Mouse (Mus musculus) urinary bladder, postnatal 36 days (tissue): ENCODE results near the gene Tns1.
"Not testable (repeated sequence)": the region's sequence is repeated elsewhere in the genome, so short reads cannot be mapped to it uniquely, and the experiment has no call there.

ENCODE experiments used
- DNase-seq, 2 experiments: peaks; one replicate each; pipeline ENCODE4 v3.0.0; 2022; ENCODE audit warnings: low spot score in 2 of 2, mixed read lengths in 1 of 2

The Tns1 gene

GRCm38 (mm10) chr1:74124021-74124981 lies at the start of gene Tns1:
Tns1 (minus strand) TSS chr1:74124449.
- peak; percentile 44 to 67 for DNase-seq

- no peak for DNase-seq
Observed at GRCm38 (mm10) chr1:74172722-74173121, 48.5 kb upstream of the Tns1 start.

GRCm38 (mm10) chr1:74169721-74170120 lies 45.5 kb upstream of the Tns1 start:
- DNase-seq = no peak

DNA sequence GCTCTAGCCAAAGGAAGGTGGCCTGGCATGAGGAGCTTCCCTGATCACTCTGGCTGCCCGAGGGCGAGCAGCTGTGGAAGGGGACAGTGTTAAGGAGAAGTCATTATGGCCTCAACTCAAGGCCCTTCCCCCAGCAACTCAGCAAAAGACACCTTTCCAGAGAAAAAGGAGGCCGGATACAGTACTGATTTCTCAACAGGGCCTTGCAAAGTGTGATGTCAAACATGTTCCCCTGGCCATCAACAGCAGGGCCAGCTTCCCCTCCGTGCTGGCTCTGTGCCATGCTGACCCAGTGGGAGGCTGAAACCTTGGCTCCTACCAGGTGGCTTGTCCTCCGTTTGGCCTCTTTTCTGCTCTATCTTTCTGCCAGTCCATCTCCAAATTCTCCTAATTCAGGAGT lies 42.9 kb upstream of the Tns1 start:
- DNase-seq = no peak

- DNase-seq = no peak
Observed at GRCm38 (mm10) chr1:74160036-74160435, 35.8 kb upstream of the Tns1 start.

DNA sequence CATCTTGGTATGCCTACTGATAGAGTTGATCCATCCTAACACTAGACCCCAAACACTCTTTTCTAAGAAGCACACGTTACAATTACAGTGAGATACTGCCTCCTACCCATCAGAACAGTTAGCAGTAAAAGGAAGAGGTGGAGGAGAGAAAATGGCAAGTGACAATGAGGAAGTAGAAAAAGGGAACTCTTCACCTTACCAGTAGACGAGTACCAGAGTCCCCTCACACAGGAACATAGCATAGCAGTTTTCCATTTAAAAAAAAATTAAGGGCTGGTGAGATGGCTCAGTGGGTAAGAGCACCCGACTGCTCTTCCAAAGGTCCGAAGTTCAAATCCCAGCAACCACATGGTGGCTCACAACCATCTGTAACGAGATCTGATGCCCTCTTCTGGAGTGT lies 35.4 kb upstream of the Tns1 start:
- not testable (repeated sequence) for DNase-seq

GRCm38 (mm10) chr1:74156381-74156910 lies 32.2 kb upstream of the Tns1 start:
- no peak for DNase-seq

DNA sequence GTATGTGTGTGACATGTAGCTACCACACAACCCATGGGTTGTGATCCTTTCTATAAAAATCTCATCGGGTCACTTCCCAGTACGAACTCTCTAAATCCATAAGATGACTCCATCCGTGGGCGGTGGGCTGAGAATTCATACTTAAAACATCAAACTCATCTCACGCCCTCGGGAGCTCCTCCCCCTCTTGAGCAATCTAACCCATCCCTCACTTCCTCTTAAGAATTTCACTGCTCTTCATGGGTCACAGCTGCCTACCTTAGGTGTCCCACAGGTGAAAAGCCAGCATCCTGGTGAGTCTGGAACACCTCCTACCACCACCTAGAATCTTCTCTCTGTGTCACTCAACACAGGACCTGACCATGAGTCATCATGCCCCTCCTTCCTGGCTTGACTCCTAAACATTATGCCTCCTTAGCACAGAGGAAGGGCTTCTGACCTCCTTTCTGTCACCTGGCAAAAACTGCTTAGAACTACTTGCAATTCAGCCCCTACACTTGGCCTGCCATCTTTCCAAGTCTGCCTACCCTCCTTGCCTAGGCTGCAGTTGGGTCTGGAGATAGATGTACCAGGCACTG lies 31.3 kb upstream of the Tns1 start:
- no peak for DNase-seq

DNA sequence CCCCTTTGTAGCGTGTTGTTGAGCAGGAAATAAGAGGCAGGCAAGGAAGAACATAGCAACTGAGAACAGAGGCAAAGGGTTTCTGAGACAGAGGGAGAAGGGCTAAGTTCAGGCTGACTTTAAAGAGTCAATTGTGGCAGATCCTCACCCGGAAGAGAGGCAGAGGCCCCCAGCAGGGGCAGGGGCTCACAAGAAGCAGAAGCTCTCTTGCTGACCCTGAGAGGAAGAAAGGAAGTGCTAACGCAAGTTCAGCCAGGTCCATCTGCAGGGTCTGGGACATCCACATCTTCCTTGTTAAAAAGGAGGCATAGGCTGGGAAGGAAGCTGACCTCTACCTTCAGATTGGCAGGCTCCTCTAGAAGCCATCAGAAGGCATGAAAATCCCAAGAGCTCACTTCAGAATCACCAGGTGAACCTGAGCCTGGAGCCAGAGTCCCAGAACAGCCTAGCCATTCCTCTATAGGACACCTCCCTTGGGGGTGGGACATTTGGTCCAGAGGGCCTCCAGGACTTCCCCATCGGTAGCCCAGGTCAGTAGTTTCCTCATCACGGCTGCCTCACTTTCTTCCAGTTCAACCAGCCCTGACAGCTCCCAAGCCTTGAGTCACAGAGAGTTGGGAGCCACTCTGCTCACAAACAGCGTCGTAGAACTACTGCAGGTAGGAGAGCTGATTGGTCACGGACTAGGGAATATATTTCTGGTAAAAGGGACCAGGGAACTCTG lies 29.4 kb upstream of the Tns1 start, which contains the start of gene Cxcr2:
TSS of gene Cxcr2 (plus strand) at position 529 of the 724 bp plus-strand sequence.
- no peak for DNase-seq

- no peak for DNase-seq
Observed at GRCm38 (mm10) chr1:74151091-74151490, 26.8 kb upstream of the Tns1 start.

GRCm38 (mm10) chr1:74150101-74150500 lies 25.9 kb upstream of the Tns1 start:
- DNase-seq = no peak

DNA sequence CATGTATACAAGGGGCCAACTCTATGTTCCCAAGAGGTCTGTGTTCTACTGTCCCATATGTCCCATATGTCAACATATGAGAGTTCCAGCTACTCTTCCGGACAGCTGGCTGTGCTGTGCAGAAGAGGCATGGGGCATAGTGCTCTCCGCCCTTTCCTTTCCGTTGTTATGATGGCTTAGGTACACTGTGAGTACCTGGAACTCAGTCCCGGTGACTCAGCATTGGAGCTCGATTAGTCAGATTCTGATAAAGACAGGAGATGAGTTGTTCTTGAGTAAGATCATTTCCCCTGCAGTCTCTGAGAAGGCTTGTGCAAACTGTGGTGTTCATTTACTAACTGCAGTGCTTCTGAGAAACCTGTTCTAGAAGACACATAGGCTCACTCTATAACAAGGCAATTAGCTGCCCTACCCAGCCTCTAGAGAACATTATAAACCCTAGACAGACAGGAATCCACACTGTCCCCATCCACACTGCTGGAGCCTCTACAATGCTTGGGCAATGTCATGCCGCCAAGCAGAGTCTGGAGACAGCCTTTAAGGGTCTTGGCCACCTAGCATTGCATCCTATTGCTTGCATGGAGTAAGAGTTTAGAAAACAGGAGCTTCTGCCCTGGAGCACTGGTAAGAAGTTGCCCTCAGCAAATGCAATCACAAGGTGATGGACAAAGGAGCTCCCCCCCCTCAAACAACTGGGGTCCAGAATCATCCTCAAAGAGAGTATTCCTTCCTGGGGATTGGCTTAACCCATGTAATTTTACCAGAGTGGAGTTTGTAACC lies 25.0 kb upstream of the Tns1 start:
- DNase-seq = peak in 1 of 2 experiments; percentile 28

GRCm38 (mm10) chr1:74141781-74142180 lies 17.5 kb upstream of the Tns1 start:
- DNase-seq = no peak

- no peak for DNase-seq
Observed at GRCm38 (mm10) chr1:74139415-74139814, 15.2 kb upstream of the Tns1 start.

- no peak for DNase-seq
Observed at GRCm38 (mm10) chr1:74135326-74135950, 11.2 kb upstream of the Tns1 start.

GRCm38 (mm10) chr1:74133954-74134353 lies 9.7 kb upstream of the Tns1 start:
- no peak for DNase-seq

DNA sequence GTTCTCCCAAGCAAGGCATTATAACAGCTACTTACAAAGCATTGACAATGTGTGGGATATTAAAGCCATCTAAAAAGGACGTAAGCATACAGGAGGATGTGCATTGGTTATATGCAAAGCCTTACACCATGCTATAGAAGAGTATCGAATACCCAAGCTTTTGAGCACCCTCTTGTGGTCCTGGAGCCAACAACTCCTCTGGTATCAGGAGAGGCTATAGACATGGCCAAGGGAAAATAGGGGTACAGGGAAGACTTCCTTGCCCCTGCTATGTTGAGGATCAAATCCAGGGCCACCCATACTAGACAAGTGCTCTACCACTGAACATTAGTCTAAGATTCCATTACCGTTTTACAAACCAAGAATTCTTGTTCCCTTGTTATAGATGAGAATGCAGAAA lies 7.8 kb upstream of the Tns1 start:
- DNase-seq = no peak

- no peak for DNase-seq
Observed at GRCm38 (mm10) chr1:74130883-74131659, 6.8 kb upstream of the Tns1 start.

DNA sequence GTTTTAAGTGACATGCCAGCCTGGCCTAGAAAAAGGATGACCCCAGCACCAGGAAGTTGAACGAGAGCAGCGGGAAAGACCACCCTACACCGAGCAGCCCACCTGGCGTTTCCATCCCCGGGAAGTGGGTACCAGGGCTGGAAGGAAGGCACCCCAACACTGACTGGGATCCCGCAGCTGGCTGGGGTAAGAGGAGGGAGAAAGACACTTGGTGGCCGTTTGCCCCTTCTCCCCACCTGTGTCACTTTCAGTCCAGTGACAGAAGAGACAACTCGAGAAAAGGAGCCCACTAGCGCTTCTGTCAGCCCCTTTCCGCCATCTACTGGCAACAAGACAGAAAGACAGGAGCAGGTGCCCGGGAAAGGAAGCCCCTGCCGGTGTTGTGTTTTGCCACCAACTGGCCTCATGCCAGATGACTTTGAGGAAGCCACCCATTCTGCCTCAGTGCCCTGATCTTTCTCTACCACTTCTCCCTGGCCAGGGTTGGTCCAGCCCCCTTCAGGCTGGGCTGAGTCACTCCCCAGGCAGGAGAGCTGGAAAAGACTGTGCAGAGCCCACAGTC lies 823 bp upstream of the Tns1 start, which contains the start of gene Rufy4:
TSS of gene Rufy4 (plus strand) at position 551 of the 562 bp plus-strand sequence.
- DNase-seq = peak; percentile 71 to 73

DNA sequence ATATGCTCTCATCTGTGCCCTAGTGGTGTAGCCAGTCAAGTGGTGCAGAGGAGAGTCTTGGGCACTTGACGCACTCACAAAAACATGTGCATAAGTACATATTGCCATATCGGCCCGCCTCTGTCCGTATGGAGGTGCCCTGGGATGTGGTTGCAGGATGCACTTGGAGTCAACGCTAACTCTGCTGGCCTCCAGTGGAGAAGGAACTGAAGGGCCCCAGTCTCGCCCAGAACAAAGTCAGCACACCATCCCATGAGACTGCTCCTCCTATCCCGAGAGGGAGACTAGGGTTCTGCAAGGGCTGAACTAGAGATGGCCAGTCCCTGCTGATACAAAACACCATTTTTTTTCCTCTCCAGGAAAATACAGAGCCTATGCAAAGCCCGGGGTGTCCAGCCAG lies 1.0 kb downstream of the Tns1 start:
- no peak for DNase-seq
